Mouse (Mus musculus) midbrain, embryonic 12.5 days (tissue): ENCODE data around the gene Usp47. TPM values are rescaled to one million over a fixed set of nuclear protein-coding genes. Genes with fewer than 3 reads are reported as not detected.

Experiments
- ATAC-seq: fragments of 200-750 bp; cut with Nextera tagmentation; 2 replicates; pipeline ENCODE4 v1.8.0; 2017; ENCODE audit warnings: low read depth, moderate TSS enrichment, moderate library complexity; ENCODE audit not compliant: low FRiP score
- H3K27ac ChIP-seq: fragments of 300-500 bp; sonication (generic); replicated peaks from 2 replicates; pipeline ENCODE4 v1.5.1; 2016; ENCODE audit warnings: mild to moderate bottlenecking
- H3K27me3 ChIP-seq: fragments of 300-500 bp; sonication (generic); 2 replicates; pipeline ENCODE4 v1.6.1; 2016; ENCODE audit warnings: mild to moderate bottlenecking
- H3K36me3 ChIP-seq: fragments of 300-500 bp; sonication (generic); 2 replicates; pipeline ENCODE4 v1.6.1; 2016
- H3K4me1 ChIP-seq: fragments of 300-500 bp; sonication (generic); 2 replicates; pipeline ENCODE4 v1.6.1; 2016
- H3K4me2 ChIP-seq: fragments of 300-500 bp; sonication (generic); replicated peaks from 2 replicates; pipeline ENCODE4 v1.6.1; 2016; ENCODE audit warnings: mild to moderate bottlenecking, moderate library complexity
- H3K4me3 ChIP-seq: fragments of 300-500 bp; sonication (generic); 2 replicates; pipeline ENCODE4 v1.5.1; 2016; ENCODE audit warnings: mild to moderate bottlenecking
- H3K9ac ChIP-seq: fragments of 300-500 bp; sonication (generic); replicated peaks from 2 replicates; pipeline ENCODE4 v1.6.1; 2016; ENCODE audit warnings: mild to moderate bottlenecking, moderate library complexity
- H3K9me3 ChIP-seq: fragments of 300-500 bp; sonication (generic); 2 replicates; pipeline ENCODE4 v1.6.1; 2016; ENCODE audit warnings: mild to moderate bottlenecking
- WGBS: fragments of 180-500 bp; shearing (Covaris S2); methylation state at CpG from one replicate; pipeline ENCODE4 v1.1.7; 2016; 5-methylcytosine and 5-hydroxymethylcytosine counted together
- polyA plus RNA-seq: library from polyadenylated mRNA; unstranded; fragments of >200 nt; fragmentation: Nextera tagmentation; extraction: Ambion mirVana; gene quantifications from 2 replicates; pipeline ENCODE4 v1.2.1, GENCODE M21; 2016

The Usp47 gene
- polyA plus RNA-seq, 1 experiment from 2014 or later = 105 TPM

DNA sequence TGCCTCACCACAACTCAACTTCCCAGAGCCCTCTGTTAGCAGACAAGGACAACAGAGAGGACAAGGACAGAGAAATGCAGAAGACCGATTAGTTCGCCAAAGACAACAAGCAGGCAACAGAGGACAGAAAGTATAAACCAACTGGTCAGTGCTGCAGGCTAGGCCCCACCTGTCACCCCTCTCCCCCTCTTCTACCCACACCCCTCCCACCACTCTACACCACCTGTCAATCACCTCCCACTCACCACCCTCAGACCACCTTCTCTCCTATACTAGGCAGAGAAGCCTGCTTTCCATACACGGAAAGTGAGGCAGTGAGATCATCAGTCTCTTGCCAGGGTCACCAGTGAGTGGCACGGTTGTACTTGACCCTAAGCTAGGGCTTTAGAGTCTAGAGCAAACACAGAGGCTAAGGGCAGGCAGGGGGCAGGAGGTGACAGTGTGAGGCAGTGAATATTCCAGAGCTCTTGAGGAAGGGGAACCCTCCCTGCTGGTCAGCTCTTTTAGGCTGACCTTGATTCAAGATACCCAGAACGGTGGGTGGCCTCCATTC lies 103.9 kb downstream of the Usp47 start:
- no peak for ATAC-seq
- Histone ChIP-seq H3K27me3 (no peaks in the 10 kb centered on the region), H3K9ac (no peak overlapping the region), H3K4me3 (no peak overlapping the region), H3K36me3 (no peaks in the 10 kb centered on the region), H3K4me1 (no peaks in the 10 kb centered on the region; the same call in 1 of the 2 replicates), H3K4me2 (no peak overlapping the region), H3K9me3 (no peaks in the 10 kb centered on the region), H3K27ac (no peak overlapping the region)
- 70% methylated on average over 5 of the region's 5 CpGs for WGBS

DNA sequence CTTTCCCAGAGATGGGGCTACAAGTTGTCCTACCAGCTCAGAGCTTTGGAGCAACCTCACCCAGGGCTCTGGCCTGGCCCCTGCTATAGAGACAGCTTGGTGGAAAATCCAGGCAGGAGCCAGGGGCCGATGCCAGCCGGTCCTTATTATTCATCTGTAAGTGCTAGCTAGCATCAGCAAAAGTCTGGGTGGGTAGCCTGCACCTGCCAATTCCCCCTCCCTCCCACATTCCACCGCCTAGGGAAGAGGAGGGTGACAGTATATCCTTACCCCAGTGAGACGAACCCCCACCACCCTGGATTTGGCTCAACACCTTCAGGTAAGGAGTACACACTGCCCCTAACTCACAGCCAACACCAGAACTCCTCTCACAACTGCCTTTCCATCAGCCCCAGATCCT lies 104.7 kb downstream of the Usp47 start:
- Histone ChIP-seq H3K27ac (no peak overlapping the region), H3K9me3 (no peaks in the 10 kb centered on the region), H3K36me3 (no peaks in the 10 kb centered on the region), H3K9ac (no peak overlapping the region), H3K4me2 (no peak overlapping the region), H3K4me3 (no peak overlapping the region), H3K4me1 (no peaks in the 10 kb centered on the region; the same call in 1 of the 2 replicates), H3K27me3 (no peaks in the 10 kb centered on the region)
- no peak for ATAC-seq
- 82% methylated on average over 4 of the region's 4 CpGs for WGBS

DNA sequence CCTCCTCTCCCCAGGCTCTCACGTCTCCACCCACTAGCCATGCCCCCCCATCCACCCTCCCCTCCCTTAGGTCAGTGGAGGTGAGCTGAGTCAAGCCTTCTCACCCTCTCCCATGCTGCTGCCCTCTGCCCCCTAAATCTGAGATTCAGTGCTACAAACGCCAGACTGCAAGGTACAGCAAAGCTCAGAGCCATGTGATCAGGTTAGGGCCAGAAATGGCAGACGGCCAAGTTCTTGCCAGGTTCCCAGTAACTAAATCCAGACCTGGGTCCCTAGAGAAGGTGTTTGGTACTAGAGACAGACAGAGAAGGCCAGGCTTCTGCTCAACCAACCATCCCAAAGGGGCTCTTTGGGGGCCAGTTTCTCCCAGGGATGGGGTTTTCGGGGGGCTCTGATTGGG lies 105.5 kb downstream of the Usp47 start:
- Histone ChIP-seq H3K4me2 (no peak overlapping the region), H3K36me3 (no peaks in the 10 kb centered on the region), H3K27ac (no peak overlapping the region), H3K9me3 (no peaks in the 10 kb centered on the region), H3K9ac (no peak overlapping the region), H3K4me3 (no peak overlapping the region), H3K27me3 (no peaks in the 10 kb centered on the region), H3K4me1 (no peaks in the 10 kb centered on the region; the same call in 1 of the 2 replicates)
- no peak for ATAC-seq
- 71% methylated on average over 4 of the region's 4 CpGs for WGBS

DNA sequence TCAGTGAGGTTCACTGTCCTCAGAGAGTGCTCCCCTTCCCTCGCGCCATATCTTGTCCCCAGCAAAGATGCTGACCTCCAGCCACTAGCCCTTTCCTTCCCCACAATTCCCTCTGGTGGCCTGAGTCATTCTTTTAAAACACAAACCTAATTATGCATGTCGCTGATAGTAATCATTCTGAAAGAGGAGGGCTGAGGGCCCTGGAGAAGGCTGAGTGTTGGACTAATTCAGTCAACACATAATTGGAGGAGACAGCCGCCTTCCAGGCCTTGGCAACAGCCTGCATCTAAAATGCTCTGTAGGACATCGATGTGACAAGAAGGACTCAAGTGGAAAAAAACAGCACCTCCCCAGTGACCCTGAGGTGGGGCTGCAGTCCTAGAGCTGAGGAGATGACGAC lies 106.5 kb downstream of the Usp47 start:
- ATAC-seq = no peak
- H3K27me3 ChIP-seq = no peaks in the 10 kb centered on the region
- H3K4me1 ChIP-seq = no peaks in the 10 kb centered on the region; the same call in 1 of the 2 replicates
- no peaks in the 10 kb centered on the region for H3K9me3 ChIP-seq
- no peak overlapping the region for H3K4me2 ChIP-seq
- H3K36me3 ChIP-seq = no peaks in the 10 kb centered on the region
- no peak overlapping the region for H3K9ac ChIP-seq
- H3K27ac ChIP-seq = no peak overlapping the region
- no peak overlapping the region for H3K4me3 ChIP-seq
- WGBS = 89% methylated on average over 6 of the region's 6 CpGs

DNA sequence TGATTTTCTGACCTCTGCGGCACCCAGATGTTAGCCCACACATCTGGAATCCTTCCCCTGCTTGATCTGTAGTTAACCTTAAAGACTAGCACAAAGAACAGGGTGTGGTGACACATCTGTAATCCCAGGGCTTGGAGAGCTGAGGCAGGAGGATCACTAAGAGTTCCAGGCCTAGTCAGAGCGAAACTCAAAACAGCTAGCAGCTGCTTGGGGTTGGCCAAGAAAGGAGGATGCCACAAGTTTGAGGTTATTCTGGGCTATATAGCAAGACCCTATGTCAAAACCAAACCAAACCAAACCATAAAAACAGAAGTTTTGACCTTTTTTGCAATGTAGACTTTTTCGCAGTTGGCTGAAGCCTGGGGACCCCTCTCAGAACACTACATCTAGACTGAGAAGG lies 107.4 kb downstream of the Usp47 start:
- ATAC-seq = no peak

DNA sequence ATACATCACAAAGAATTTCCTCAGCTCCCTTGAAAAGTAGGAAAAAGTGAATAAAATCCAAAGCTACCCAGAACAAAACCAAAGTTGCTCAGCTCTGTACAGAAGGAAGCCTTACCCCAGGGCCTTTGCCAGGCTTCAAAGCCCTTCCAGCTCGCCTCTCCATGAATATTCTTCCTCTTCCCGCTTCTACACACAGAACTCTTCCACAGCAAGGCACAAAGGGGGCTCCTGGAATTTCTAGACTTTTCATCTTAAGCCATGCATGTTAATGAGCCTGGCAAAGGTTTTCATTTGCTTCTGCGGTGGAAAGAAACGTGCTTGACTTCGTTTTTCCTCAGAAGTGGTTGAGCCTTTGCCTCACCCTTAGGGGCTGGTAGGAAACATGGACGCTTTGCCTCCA lies 108.7 kb downstream of the Usp47 start:
- Histone ChIP-seq H3K9me3 (no peaks in the 10 kb centered on the region), H3K9ac (no peak overlapping the region), H3K27ac (no peak overlapping the region), H3K4me2 (no peak overlapping the region), H3K27me3 (no peaks in the 10 kb centered on the region), H3K4me1 (no peaks in the 10 kb centered on the region; the same call in 1 of the 2 replicates), H3K4me3 (no peak overlapping the region), H3K36me3 (no peaks in the 10 kb centered on the region)
- ATAC-seq = no peak
- WGBS = 46% methylated on average over 6 of the region's 6 CpGs

More for the DNA sequence above, 107.4 kb downstream of the Usp47 start:
- Histone ChIP-seq H3K4me2 (no peak overlapping the region), H3K27me3 (no peaks in the 10 kb centered on the region), H3K9ac (no peak overlapping the region), H3K27ac (no peak overlapping the region), H3K36me3 (no peaks in the 10 kb centered on the region), H3K4me1 (no peaks in the 10 kb centered on the region; the same call in 1 of the 2 replicates), H3K9me3 (no peaks in the 10 kb centered on the region), H3K4me3 (no peak overlapping the region)
- 93% methylated on average over 3 of the region's 3 CpGs for WGBS

DNA sequence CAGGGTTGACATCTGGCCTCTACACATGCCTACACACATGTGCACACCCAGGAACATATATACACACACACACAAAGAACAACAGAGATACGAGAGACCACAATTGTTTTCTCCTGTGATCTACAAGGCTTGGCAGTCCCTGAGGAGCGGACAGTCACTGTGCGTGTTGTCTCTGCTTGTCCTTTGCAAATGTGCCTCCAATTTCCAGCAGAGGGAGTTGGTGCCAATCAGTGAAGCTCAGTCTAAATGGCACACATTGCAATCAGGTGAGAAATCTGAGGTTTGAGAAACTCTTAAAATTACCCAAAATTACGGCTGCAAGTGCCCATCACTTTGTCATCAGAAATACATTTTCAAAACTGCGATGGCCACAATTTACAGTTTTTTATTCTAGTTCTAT lies 110.0 kb downstream of the Usp47 start:
- 89% methylated on average over 5 of the region's 5 CpGs for WGBS
- H3K27ac ChIP-seq = no peak overlapping the region

DNA sequence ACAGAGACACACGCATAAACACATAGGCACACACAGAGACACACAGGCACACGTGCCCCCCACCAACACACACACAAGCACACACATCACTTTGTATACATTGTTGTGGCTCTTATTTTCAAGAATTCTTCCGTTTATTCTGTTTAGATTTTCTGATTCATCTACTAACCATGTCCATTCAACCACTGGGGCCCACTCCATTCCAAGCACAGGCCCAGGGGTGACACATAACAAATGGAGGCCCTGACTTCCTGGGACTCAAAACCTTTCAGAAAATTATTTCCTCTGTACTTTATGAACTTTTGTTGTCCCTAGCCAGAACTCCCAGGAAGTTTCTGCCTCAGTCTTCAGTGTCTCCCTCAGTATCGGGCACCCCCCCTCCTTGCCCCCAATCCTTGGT lies 111.9 kb downstream of the Usp47 start:
- H3K4me2 ChIP-seq = no peak overlapping the region
- 96% methylated on average over 4 of the region's 4 CpGs for WGBS
- no peak overlapping the region for H3K4me3 ChIP-seq
- no peaks in the 10 kb centered on the region for H3K4me1 ChIP-seq
- H3K9me3 ChIP-seq = no peaks in the 10 kb centered on the region
- no peaks in the 10 kb centered on the region for H3K36me3 ChIP-seq
- no peak for ATAC-seq
- H3K27ac ChIP-seq = no peak overlapping the region
- no peak overlapping the region for H3K9ac ChIP-seq
- H3K27me3 ChIP-seq = no peaks in the 10 kb centered on the region

More for the DNA sequence above, 110.0 kb downstream of the Usp47 start:
- Histone ChIP-seq H3K4me3 (no peak overlapping the region), H3K9ac (no peak overlapping the region), H3K27me3 (no peaks in the 10 kb centered on the region), H3K9me3 (no peaks in the 10 kb centered on the region), H3K4me2 (no peak overlapping the region), H3K36me3 (no peaks in the 10 kb centered on the region), H3K4me1 (no peaks in the 10 kb centered on the region; the same call in 1 of the 2 replicates)
- no peak for ATAC-seq

DNA sequence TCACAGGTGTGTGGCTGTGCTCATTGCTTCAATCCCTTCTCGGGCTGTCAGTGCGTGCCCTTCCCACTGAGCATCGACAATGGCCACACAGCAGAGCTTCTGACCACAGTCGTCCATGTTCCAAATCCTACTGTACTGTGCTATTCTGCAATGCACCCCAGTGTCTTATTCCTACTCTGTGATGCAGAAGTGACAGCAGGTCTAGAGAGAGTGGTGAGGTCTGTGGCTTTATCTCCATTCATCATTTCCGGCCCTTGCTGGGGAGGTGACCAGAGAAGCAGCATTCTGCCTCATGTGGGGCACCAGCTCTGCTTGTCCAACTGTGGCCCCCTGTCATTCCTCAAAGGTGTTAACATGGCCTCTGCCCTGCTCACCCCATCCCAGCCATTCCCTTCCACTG lies 113.2 kb downstream of the Usp47 start:
- Histone ChIP-seq H3K27me3 (no peaks in the 10 kb centered on the region), H3K4me1 (no peaks in the 10 kb centered on the region), H3K4me2 (no peak overlapping the region), H3K27ac (no peak overlapping the region), H3K9ac (no peak overlapping the region), H3K36me3 (no peaks in the 10 kb centered on the region), H3K9me3 (no peaks in the 10 kb centered on the region), H3K4me3 (no peak overlapping the region)
- ATAC-seq = no peak
- WGBS = 86% methylated on average over 5 of the region's 5 CpGs

DNA sequence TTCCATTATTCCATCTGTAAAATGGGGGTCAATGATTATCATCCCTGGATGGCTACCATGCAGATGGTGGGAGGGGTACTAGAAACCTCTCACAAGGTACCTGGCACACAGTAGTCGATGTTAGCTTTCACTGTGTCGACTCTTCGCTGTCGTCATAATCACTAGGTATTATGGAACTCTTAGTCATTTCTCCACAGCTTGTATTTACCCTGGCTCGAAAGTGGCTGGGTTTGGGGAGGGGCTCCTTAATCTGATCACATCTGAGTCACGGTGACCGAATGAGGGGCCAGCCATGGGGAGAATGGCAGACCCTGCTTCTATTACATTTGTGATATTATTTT lies 114.8 kb downstream of the Usp47 start:
- Histone ChIP-seq H3K27ac (no peak overlapping the region), H3K4me2 (no peak overlapping the region), H3K36me3 (no peaks in the 10 kb centered on the region), H3K4me1 (peaks cover 3% of the 10 kb centered on the region; the same call in 1 of the 2 replicates), H3K9me3 (no peaks in the 10 kb centered on the region), H3K9ac (no peak overlapping the region), H3K4me3 (no peak overlapping the region), H3K27me3 (no peaks in the 10 kb centered on the region)
- WGBS = 81% methylated on average over 7 of the region's 7 CpGs
- ATAC-seq = no peak

DNA sequence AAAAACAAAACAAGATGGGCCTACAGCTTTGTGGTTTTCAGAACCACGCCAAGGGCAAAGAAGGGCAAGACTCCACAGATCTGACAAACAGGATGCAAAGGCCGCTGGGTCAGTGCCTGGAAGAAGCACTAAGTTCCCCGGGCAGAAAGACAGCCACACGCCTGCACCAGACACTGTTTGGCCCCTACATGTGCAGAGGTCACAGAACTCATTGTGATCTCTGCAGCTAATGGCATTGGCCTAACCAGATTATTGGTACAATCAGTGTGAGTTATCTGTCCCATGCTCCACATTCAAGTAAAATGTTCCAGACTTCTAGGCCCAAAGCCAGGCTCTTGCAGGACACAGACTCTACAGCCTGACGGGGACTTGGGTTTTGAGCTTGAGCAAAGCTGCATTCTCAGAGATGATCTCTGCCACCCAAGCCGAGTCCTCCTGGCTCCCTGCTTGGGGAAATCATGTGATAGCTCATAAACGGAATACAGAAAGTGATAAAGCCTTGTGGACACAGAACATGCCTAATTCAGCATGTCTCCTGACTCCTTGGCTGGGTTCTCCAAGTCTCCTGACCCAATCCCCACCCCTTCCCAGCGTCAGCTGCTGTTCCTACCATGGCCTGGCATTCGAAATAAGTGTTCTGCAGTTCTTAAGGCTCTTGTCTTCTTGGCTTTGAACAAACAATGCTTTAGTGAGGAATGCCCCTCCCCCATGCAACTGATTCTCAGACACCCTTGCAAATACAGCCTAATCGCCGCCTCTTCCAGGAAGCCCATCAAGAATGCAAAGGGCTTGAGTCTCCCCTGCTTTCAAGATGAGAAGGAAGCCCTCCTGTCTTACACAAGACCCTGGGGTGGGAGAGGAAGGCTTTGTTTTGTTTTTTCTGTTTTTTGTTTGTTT lies 115.5 kb downstream of the Usp47 start:
- Histone ChIP-seq H3K4me2 (no peak overlapping the region), H3K4me1 (peaks cover 8% of the 10 kb centered on the region; the same call in 1 of the 2 replicates), H3K9ac (no peak overlapping the region), H3K4me3 (no peak overlapping the region), H3K27ac (no peak overlapping the region), H3K9me3 (no peaks in the 10 kb centered on the region), H3K36me3 (no peaks in the 10 kb centered on the region), H3K27me3 (no peaks in the 10 kb centered on the region)
- no peak for ATAC-seq
- WGBS = 81% methylated on average over 11 of the region's 11 CpGs

DNA sequence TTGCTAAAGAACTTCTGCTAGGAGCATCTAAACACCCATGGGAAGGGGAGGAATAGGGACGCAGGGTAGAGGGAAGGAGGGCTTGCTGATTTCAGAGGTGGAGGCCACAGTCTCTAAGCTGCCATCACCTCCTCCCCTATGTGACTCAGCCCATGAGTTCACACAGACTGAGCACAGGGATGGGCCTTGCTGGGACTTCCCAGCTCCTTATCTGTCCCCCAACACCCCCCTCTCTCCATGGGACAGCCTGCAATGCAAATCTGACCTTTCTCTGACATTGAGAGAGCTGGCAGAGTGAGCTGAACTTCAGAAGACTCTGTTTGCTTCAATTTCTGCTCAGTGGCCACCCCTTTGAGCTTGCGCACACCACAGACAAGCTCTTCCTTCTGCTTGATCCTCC lies 117.4 kb downstream of the Usp47 start:
- Histone ChIP-seq H3K4me3 (no peak overlapping the region), H3K9me3 (no peaks in the 10 kb centered on the region), H3K9ac (no peak overlapping the region), H3K36me3 (no peaks in the 10 kb centered on the region), H3K4me2 (no peak overlapping the region), H3K27me3 (no peaks in the 10 kb centered on the region), H3K4me1 (peaks cover 13% of the 10 kb centered on the region; the same call in 1 of the 2 replicates), H3K27ac (no peak overlapping the region)
- ATAC-seq = no peak
- WGBS = 96% methylated on average over 2 of the region's 2 CpGs
